Mouse (Mus musculus) limb, embryonic 11.5 days (tissue): ENCODE measurements at regions not wholly inside any gene's neighbourhood (a gene's known extent, or its start where the extent isn't known, plus 50 kb on each side); places are given as distances from the start of the nearest gene placed in this dataset.

Experiments used
- ATAC-seq: fragments of 200-750 bp; cut with Nextera tagmentation; 2 replicates; pipeline ENCODE4 v1.8.0; 2017; ENCODE audit warnings: low read depth; ENCODE audit not compliant: insufficient number of reproducible peaks, low FRiP score, low TSS enrichment
- DNase-seq: peaks from one replicate; pipeline ENCODE4 v3.0.0-alpha.2; 2015; ENCODE audit warnings: low spot score
- H3K27ac ChIP-seq: fragments of 300-500 bp; sonication (generic); replicated peaks from 2 replicates; pipeline ENCODE4 v1.5.1; 2014; ENCODE audit warnings: low read depth, mild to moderate bottlenecking, low read length
- H3K27me3 ChIP-seq: fragments of 300-500 bp; sonication (generic); 2 replicates; pipeline ENCODE4 v1.6.1; 2014; ENCODE audit warnings: mild to moderate bottlenecking, low read length, mixed read lengths; ENCODE audit not compliant: control insufficient read depth, insufficient read depth
- H3K36me3 ChIP-seq: fragments of 300-500 bp; sonication (generic); 2 replicates; pipeline ENCODE4 v1.6.1; 2014; ENCODE audit warnings: mild to moderate bottlenecking, low read length, moderate library complexity, mixed read lengths; ENCODE audit not compliant: control insufficient read depth, insufficient read depth
- H3K4me1 ChIP-seq: fragments of 300-500 bp; sonication (generic); 2 replicates; pipeline ENCODE4 v1.6.1; 2014; ENCODE audit warnings: low read length, mixed read lengths; ENCODE audit not compliant: control insufficient read depth, insufficient read depth
- H3K4me2 ChIP-seq: fragments of 300-500 bp; sonication (generic); 2 replicates; pipeline ENCODE4 v1.6.1; 2014; ENCODE audit warnings: low read depth, mild to moderate bottlenecking, moderate library complexity; ENCODE audit not compliant: severe bottlenecking
- H3K4me3 ChIP-seq: fragments of 300-500 bp; sonication (generic); 2 replicates; pipeline ENCODE4 v1.5.1; 2014; ENCODE audit warnings: low read depth, low read length
- H3K9ac ChIP-seq: fragments of 300-500 bp; sonication (generic); 2 replicates; pipeline ENCODE4 v1.6.1; 2014; ENCODE audit warnings: mild to moderate bottlenecking, low read length
- H3K9me3 ChIP-seq: fragments of 300-500 bp; sonication (generic); 2 replicates; pipeline ENCODE4 v1.6.1; 2016; ENCODE audit warnings: low read length; ENCODE audit not compliant: control insufficient read depth
- WGBS: fragments of 180-500 bp; shearing (Covaris S2); extraction: QIAGEN DNeasy Blood & Tissue Kit; methylation state at CpG from one replicate; pipeline ENCODE4 v1.1.7; 2014; 5-methylcytosine and 5-hydroxymethylcytosine counted together

DNA sequence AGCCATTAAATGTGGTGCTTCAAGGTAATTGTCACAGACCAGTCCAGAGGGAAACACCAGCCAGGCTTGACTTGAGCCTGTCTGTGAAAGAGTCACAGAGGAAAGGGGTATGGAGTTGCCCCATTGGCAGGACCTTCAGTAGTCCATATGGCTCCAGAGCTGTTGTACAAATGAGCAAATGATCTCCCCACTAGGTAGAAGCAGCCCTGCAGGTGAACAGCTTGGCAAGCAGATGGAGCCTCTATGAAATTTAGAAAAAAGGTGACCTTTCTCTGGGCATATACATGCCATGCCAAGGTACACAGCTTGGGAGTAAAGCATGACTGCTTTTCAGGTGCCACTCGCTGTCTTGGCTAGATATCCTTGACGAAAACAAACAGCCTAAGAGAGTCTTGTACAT, 938.4 kb downstream of the Stpg2 start:
- no peaks in the 10 kb centered on the region for H3K4me1 ChIP-seq
- H3K36me3 ChIP-seq = no peaks in the 10 kb centered on the region
- no peaks in the 10 kb centered on the region for H3K27me3 ChIP-seq
- no peak overlapping the region for H3K27ac ChIP-seq
- ATAC-seq (no peak), DNase-seq (no peak)
- no peak overlapping the region for H3K9ac ChIP-seq
- H3K9me3 ChIP-seq = no peaks in the 10 kb centered on the region
- 93% methylated on average over 2 of the region's 2 CpGs for WGBS
- H3K4me3 ChIP-seq = no peak overlapping the region
- H3K4me2 ChIP-seq = no peak overlapping the region

- Histone ChIP-seq H3K27me3 (no peaks in the 10 kb centered on the region), H3K9ac (no peak overlapping the region), H3K4me2 (no peak overlapping the region), H3K4me1 (no peaks in the 10 kb centered on the region), H3K27ac (no peak overlapping the region), H3K36me3 (no peaks in the 10 kb centered on the region), H3K9me3 (no peaks in the 10 kb centered on the region), H3K4me3 (no peak overlapping the region)
- DNase-seq (no peak), ATAC-seq (no peak)
- 91% methylated on average over 2 of the region's 2 CpGs for WGBS
Observed at GRCm38 (mm10) chr3:140147158-140147933, 941.9 kb downstream of the Stpg2 start.

DNA sequence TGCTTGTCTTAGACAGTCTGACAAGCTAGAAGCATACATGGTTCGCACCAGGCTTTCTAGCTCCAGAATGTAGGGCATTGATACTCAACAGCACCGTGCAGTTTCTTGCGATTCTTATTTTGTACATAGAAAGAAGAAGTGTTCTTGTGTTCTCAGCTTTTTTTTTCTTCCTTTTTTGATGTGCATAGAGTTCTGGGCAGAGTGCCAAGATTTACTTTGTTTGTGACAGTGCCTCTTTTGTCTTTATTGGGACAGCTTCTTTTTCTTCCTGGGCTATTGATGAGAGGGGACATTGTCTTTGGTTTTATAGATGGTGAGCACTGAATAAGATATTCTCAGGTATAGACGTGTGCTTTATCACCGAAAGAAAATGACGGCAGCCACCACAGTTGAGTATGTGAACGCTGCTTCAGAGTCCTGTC, 945.0 kb downstream of the Stpg2 start:
- DNase-seq (no peak), ATAC-seq (no peak)
- WGBS = 92% methylated on average over 7 of the region's 7 CpGs
- Histone ChIP-seq H3K9me3 (no peaks in the 10 kb centered on the region), H3K27ac (no peak overlapping the region), H3K36me3 (no peaks in the 10 kb centered on the region), H3K4me3 (no peak overlapping the region), H3K4me1 (no peaks in the 10 kb centered on the region), H3K27me3 (no peaks in the 10 kb centered on the region), H3K4me2 (no peak overlapping the region), H3K9ac (no peak overlapping the region)

- Histone ChIP-seq H3K9me3 (no peaks in the 10 kb centered on the region), H3K4me2 (no peak overlapping the region), H3K4me3 (no peak overlapping the region), H3K27ac (no peak overlapping the region), H3K27me3 (no peaks in the 10 kb centered on the region), H3K9ac (no peak overlapping the region), H3K4me1 (no peaks in the 10 kb centered on the region), H3K36me3 (no peaks in the 10 kb centered on the region)
- ATAC-seq (no peak), DNase-seq (no peak)
- 94% methylated on average over 2 of the region's 2 CpGs for WGBS
Observed at GRCm38 (mm10) chr3:140179471-140179870, 974.0 kb downstream of the Stpg2 start.

GRCm38 (mm10) chr3:140182690-140183089, 977.2 kb downstream of the Stpg2 start:
- Histone ChIP-seq H3K9ac (no peak overlapping the region), H3K27me3 (no peaks in the 10 kb centered on the region), H3K4me3 (no peak overlapping the region), H3K4me2 (no peak overlapping the region), H3K27ac (no peak overlapping the region), H3K4me1 (no peaks in the 10 kb centered on the region), H3K36me3 (no peaks in the 10 kb centered on the region), H3K9me3 (no peaks in the 10 kb centered on the region)
- DNase-seq (no peak), ATAC-seq (no peak)
- 79% methylated on average over 4 of the region's 4 CpGs for WGBS

GRCm38 (mm10) chr3:140184899-140185525, 979.5 kb downstream of the Stpg2 start:
- Histone ChIP-seq H3K4me1 (no peaks in the 10 kb centered on the region), H3K27ac (no peak overlapping the region), H3K27me3 (no peaks in the 10 kb centered on the region), H3K36me3 (no peaks in the 10 kb centered on the region), H3K4me3 (no peak overlapping the region), H3K9ac (no peak overlapping the region), H3K4me2 (no peak overlapping the region), H3K9me3 (no peaks in the 10 kb centered on the region)
- WGBS = 50% methylated on average over 4 of the region's 4 CpGs
- DNase-seq (no peak), ATAC-seq (no peak)

DNA sequence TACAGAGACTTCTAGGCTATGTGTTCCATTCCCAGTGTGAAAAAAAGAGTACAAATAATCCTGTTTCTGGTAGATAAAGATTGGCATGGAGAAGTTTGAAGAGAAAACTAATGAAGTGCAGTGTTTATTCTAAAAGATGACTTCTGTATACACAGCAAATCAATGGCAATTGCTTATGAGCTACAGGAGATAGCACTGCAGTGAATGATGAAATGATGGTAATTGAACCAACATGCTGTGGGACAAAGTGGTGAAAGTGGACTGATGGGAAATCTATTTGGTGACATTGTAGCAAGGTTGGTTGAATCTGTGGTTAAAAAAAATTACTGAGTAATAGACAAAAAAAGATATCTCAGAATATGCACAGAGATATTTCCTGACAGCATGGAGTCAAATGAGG, 1000.4 kb downstream of the Stpg2 start:
- no peak overlapping the region for H3K27ac ChIP-seq
- no peaks in the 10 kb centered on the region for H3K36me3 ChIP-seq
- no peak for ATAC-seq
- H3K9ac ChIP-seq = no peak overlapping the region
- H3K27me3 ChIP-seq = no peaks in the 10 kb centered on the region
- H3K9me3 ChIP-seq = no peaks in the 10 kb centered on the region
- no peaks in the 10 kb centered on the region for H3K4me1 ChIP-seq
- H3K4me3 ChIP-seq = no peak overlapping the region
- DNase-seq = no peak
- H3K4me2 ChIP-seq = no peak overlapping the region

DNA sequence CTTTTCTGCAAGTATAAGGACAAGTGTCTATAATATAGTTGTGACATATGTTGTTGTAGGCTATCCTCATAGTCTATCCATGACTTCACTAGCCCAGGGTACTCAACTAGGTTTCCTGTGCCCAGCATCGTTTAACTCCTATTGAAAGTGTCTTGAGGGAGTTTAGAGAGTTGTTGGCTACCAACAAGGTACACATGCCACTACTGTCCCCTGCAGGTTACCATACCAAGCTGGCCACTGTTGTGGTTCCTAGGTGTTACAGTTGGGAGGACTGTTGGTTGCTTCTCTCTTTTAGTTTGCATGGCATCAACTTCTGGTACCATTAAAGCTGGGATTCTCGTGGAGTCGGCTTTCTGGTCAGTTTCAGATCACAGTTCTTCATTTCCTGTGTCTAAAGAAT, 990.7 kb downstream of the Pdha2 start:
- H3K4me1 ChIP-seq = no peaks in the 10 kb centered on the region
- H3K9me3 ChIP-seq = no peaks in the 10 kb centered on the region
- DNase-seq (no peak), ATAC-seq (no peak)
- H3K4me3 ChIP-seq = no peak overlapping the region
- H3K9ac ChIP-seq = no peak overlapping the region
- no peak overlapping the region for H3K4me2 ChIP-seq
- no peaks in the 10 kb centered on the region for H3K36me3 ChIP-seq
- H3K27me3 ChIP-seq = no peaks in the 10 kb centered on the region
- H3K27ac ChIP-seq = no peak overlapping the region
- WGBS = 91% methylated on average over 3 of the region's 3 CpGs
